Mouse (Mus musculus) ES-E14 (cell line): ENCODE data around the gene Alox5ap. TPM values are rescaled to one million over a fixed set of nuclear protein-coding genes. Genes with fewer than 3 reads are reported as not detected.
A peak's percentile ranks its signal among the peaks of the same experiment; 100 is the strongest.

ENCODE experiments used
- DNase-seq: peaks from one replicate; pipeline ENCODE4 v3.0.0-alpha.2; 2013; ENCODE audit warnings: low read depth, low spot score
- H3K27ac ChIP-seq: 2 replicates; pipeline ENCODE4 v1.5.1; 2012; ENCODE audit warnings: low read depth, mild to moderate bottlenecking, low read length, moderate library complexity, mixed read lengths; ENCODE audit not compliant: poor library complexity, insufficient read depth, severe bottlenecking
- H3K36me3 ChIP-seq: 2 replicates; pipeline ENCODE4 v1.6.1; 2012; ENCODE audit warnings: mild to moderate bottlenecking, low read length, moderate library complexity, mixed read lengths; ENCODE audit not compliant: control insufficient read depth, poor library complexity, insufficient read depth, severe bottlenecking
- H3K4me1 ChIP-seq, 2 experiments: fragments of 150-350 bp in 1 of 2; sonication (generic) in 1 of 2; 2 replicates each; pipeline ENCODE4 v1.6.1; 2012; ENCODE audit warnings: low read length in 2 of 2, mild to moderate bottlenecking in 1 of 2, mixed read lengths in 1 of 2; ENCODE audit not compliant: control insufficient read depth in 2 of 2, insufficient read depth in 2 of 2, poor library complexity in 1 of 2
- H3K4me3 ChIP-seq, 2 experiments: fragments of 150-350 bp in 1 of 2; sonication (generic) in 1 of 2; 2 replicates each; pipeline ENCODE4 v1.5.1; 2012; ENCODE audit warnings: low read length in 2 of 2, low read depth in 1 of 2, mild to moderate bottlenecking in 1 of 2, mixed read lengths in 1 of 2; ENCODE audit not compliant: insufficient read depth in 1 of 2, poor library complexity in 1 of 2, severe bottlenecking in 1 of 2
- H3K9ac ChIP-seq: 2 replicates; pipeline ENCODE4 v1.6.1; 2012; ENCODE audit warnings: low read depth, mild to moderate bottlenecking, low read length, mixed read lengths; ENCODE audit not compliant: poor library complexity, insufficient read depth, severe bottlenecking
- H3K9me3 ChIP-seq: fragments of 150-350 bp; sonication (generic); 2 replicates; pipeline ENCODE4 v1.6.1; 2012; ENCODE audit warnings: low read depth, mild to moderate bottlenecking, low read length; ENCODE audit not compliant: control insufficient read depth, insufficient read depth
- CHD2 ChIP-seq: IDR thresholded peaks from 2 replicates; pipeline ENCODE4 v1.6.1; 2014; ENCODE audit warnings: mild to moderate bottlenecking, low read depth, low read length, inconsistent platforms
- HCFC1 ChIP-seq: IDR thresholded peaks from 2 replicates; pipeline ENCODE4 v1.6.1; 2012; ENCODE audit warnings: low read length, inconsistent platforms, borderline replicate concordance; ENCODE audit not compliant: insufficient read depth
- MAFK ChIP-seq: IDR thresholded peaks from 2 replicates; pipeline ENCODE4 v1.6.1; 2014; ENCODE audit warnings: mild to moderate bottlenecking, low read depth, low read length, inconsistent platforms; ENCODE audit not compliant: insufficient read depth
- ZC3H11A ChIP-seq: IDR thresholded peaks from 2 replicates; pipeline ENCODE4 v1.6.1; 2012; ENCODE audit warnings: low read depth, mild to moderate bottlenecking, inconsistent platforms, low read length, borderline replicate concordance
- ZNF384 ChIP-seq: IDR thresholded peaks from 2 replicates; pipeline ENCODE4 v1.6.1; 2012; ENCODE audit warnings: low read depth, low read length, inconsistent platforms
- in situ Hi-C, 2 experiments: fragments of 600-800 bp; cut with MboI; formaldehyde crosslinking; loops; one replicate each; pipeline ENCODE4 v1.15.1; 2025; ENCODE audit warnings: low sequenced_read_pairs in 2 of 2, inconsistent platforms in 1 of 2; ENCODE audit not compliant: unreplicated experiment in 2 of 2
- total RNA-seq: library from RNA; depleted of rRNA; stranded (reverse); fragments of 300-350 nt; gene quantifications from 2 replicates; pipeline ENCODE4 v1.2.3, GENCODE M21; 2012; rRNA removed

The Alox5ap gene
- total RNA-seq: 20.7 and 23.0 TPM in 2 replicates

DNA sequence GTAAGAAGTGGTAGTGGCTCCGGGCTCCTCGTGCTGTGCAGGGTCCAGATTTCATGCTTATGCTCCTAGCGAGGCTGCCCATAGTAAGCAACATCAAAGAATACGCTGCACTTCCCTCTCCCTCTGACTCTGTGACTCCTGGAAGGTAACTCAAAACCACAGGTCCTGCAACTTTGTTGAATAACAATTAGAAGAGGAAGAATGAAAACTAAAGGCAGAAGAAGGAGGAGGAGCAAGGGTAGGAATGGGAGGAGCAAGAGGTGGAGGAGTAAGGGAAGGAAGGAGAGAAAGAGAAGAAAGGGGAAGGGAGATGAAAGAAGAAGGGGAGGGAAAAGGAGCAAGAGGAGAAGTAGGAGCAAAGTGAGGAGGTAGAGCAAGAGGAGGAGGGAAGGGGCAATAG lies at the start of gene Alox5ap:
Gene Alox5ap (plus strand): TSS at position 363 of the 400 bp plus-strand sequence.
- Histone ChIP-seq H3K4me1 (peaks cover 0 to 4% of the 10 kb centered on the region in 2 experiments; a peak in 1 of 4 replicates), H3K27ac (no peak within 1 kb of the TSS), H3K4me3 (no peak within 1 kb of the TSS), H3K36me3 (no peaks in the 10 kb centered on the region), H3K9me3 (no peaks in the 10 kb centered on the region), H3K9ac (peak within 1 kb of the TSS; percentile 15; the same call in 1 of the 2 replicates)
- TF ChIP-seq MAFK (no peak), ZC3H11A (no peak), HCFC1 (no peak), ZNF384 (no peak), CHD2 (no peak)
- in situ Hi-C loops: no loop called here
- DNase-seq: no peak

GRCm38 (mm10) chr5:149215540-149215939 lies 49.0 kb upstream of the Alox5ap start:
- H3K36me3 ChIP-seq: peaks cover 50% of the 10 kb centered on the region
- no peaks in the 10 kb centered on the region for H3K4me1 ChIP-seq

GRCm38 (mm10) chr5:149217524-149218357 lies 46.8 kb upstream of the Alox5ap start:
- TF ChIP-seq MAFK (no peak), HCFC1 (no peak), ZC3H11A (no peak), CHD2 (no peak), ZNF384 (no peak)
- peaks cover 37% of the 10 kb centered on the region for H3K36me3 ChIP-seq
- in situ Hi-C loops: no loop called here
- no peaks in the 10 kb centered on the region for H3K4me1 ChIP-seq
- H3K9ac ChIP-seq: no peak overlapping the region
- H3K27ac ChIP-seq: no peak overlapping the region
- H3K9me3 ChIP-seq: peaks cover 17% of the 10 kb centered on the region
- H3K4me3 ChIP-seq: no peak overlapping the region
- DNase-seq: no peak

More at GRCm38 (mm10) chr5:149215540-149215939, 49.0 kb upstream of the Alox5ap start:
- in situ Hi-C loops: no loop called here
- H3K27ac ChIP-seq: no peak overlapping the region
- TF ChIP-seq CHD2: no peak
- no peak for TF ChIP-seq ZNF384
- no peak for TF ChIP-seq ZC3H11A
- no peak for TF ChIP-seq HCFC1
- no peak for TF ChIP-seq MAFK
- no peak overlapping the region for H3K4me3 ChIP-seq
- no peak for DNase-seq
- no peak overlapping the region for H3K9ac ChIP-seq
- H3K9me3 ChIP-seq: peaks cover 15% of the 10 kb centered on the region

GRCm38 (mm10) chr5:149219493-149219892 lies 45.1 kb upstream of the Alox5ap start:
- peaks cover 17% of the 10 kb centered on the region for H3K9me3 ChIP-seq
- TF ChIP-seq ZNF384: no peak
- TF ChIP-seq MAFK: no peak
- no peak for TF ChIP-seq CHD2
- no peak for TF ChIP-seq ZC3H11A
- TF ChIP-seq HCFC1: no peak
- no peak overlapping the region for H3K4me3 ChIP-seq
- H3K36me3 ChIP-seq: peaks cover 22% of the 10 kb centered on the region
- in situ Hi-C loops: no loop called here
- H3K9ac ChIP-seq: no peak overlapping the region
- H3K4me1 ChIP-seq: no peaks in the 10 kb centered on the region
- DNase-seq: no peak
- H3K27ac ChIP-seq: no peak overlapping the region
